Mouse (Mus musculus) heart, adult 11 months (tissue): ENCODE results near the gene Tle2.

Source experiments
- DNase-seq: peaks from one replicate; pipeline ENCODE4 v3.0.0; 2022

Gene Tle2

DNA sequence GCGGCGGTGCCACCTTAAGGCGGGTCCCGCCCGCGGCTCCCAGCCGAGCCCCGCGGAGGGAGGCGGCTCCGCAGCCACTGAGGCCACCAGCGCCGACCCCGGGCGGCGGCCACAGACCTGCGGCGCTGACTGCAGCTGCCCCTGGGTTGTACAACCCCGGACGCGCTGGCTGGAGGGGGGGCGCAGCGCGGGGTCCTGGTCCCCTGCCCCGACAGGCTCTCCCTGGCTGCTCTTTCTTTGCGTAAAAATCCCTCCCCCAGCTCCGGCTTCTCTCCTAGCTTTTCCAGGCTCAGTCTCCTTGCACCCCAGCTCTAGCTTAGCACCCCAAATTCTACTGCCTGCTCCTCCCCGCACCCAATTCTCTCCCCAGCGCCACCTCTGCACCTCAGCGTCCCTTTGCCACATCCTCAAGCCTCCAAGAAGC is 859 bp downstream of the Tle2 start:
- peak; percentile 97 for DNase-seq

DNA sequence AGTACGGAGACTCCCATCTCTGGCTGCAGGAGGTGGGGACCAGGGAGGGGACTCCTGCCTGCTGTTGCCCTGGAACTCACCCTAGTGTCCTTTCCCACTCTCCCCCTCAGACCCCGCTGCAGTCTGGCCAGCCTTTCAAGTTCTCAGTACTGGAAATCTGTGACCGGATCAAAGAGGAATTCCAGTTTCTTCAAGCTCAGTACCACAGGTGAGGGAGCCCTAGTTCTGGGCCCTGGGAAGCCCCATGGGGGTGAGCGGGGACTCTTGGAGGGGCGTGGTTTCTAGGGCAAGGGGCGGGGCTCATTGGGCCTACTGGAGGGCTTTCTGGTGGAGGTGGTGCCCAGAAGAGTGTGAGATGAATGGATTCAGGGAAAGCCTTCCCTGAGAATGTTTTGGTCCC is 1.3 kb downstream of the Tle2 start:
- peak; percentile 94 for DNase-seq

- no peak for DNase-seq
These were observed 5.6 kb downstream of the Tle2 start for GRCm38 (mm10) chr10:81579967-81580366.

DNA sequence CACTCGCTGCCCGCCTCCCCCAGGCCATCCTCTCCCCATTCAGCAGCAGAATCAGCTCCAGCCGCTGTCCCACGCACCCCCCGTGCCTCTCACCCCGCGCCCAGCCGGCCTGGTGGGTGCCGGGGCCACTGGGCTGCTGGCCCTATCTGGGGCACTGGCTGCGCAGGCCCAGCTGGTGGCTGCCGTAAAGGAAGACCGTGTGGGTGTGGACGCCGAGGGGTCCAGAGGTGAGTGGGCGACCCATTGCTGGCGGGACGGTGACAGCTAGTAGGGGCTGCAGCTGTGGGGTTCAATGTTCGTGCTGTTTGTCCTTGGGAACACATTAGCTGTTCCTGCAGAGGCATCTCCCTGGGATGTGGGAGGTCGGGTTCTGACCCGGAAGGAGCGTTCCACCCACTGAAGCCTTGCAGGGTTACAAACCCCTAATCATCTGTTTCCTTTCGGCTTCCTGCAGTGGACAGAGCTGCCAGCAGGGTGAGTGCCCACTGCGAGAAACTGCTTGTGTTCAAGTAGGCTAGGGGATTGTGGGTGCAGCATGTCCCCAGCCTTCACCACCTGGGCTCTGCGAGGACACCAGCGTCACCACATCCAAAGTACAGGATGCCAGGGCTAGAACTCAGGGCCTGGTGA is 6.2 kb downstream of the Tle2 start:
- DNase-seq: no peak

GRCm38 (mm10) chr10:81583347-81583746 is 9.0 kb downstream of the Tle2 start:
- no peak for DNase-seq

GRCm38 (mm10) chr10:81588739-81589138 is 14.4 kb downstream of the Tle2 start:
- DNase-seq: peak; percentile 93

DNA sequence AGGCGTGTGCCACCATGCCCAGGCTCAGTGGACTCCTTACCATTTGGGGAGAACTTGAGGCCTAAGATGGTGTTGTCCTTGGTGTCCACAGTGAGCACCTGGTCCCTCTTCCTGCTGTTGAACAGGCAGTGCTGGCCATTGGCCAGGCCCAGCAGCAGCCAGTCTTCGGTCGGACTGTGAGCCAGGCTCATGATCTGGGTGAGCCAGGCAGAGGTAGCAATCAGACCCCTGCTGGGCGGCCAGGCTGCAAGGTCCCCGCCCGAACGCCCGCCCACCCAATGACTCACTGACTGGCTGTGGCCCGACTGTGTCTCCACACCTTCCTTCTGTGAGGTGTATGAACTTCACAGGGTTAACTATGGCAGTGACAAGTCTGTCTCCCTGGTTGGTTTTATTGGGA is 17.5 kb downstream of the Tle2 start:
- peak; percentile 74 for DNase-seq

GRCm38 (mm10) chr10:81592631-81593030 is 18.3 kb downstream of the Tle2 start:
- DNase-seq: peak; percentile 90

DNA sequence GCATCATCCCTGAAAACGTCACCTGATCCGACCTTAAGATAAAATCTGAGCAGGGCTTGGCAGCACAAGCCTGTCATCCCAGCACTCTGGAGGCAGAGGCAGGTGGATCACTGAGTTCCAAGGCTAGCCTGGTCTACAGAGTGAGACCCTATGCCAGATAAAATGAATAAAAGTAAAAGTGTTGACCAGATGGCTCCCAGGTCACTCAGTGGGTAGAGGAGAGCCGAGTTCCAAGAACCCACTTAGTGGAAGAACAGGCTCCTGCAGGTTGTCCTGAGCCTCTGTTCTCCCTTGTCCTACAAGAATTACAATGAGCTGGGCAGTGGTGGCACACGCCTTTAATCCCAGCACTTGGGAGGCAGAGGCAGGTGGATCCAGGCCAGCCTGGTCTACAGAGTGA is 18.9 kb downstream of the Tle2 start:
- DNase-seq: peak; percentile 81

- DNase-seq: peak; percentile 90
These were observed 19.6 kb downstream of the Tle2 start for GRCm38 (mm10) chr10:81593935-81594334.

GRCm38 (mm10) chr10:81595599-81595998 is 21.2 kb downstream of the Tle2 start:
- peak; percentile 93 for DNase-seq

DNA sequence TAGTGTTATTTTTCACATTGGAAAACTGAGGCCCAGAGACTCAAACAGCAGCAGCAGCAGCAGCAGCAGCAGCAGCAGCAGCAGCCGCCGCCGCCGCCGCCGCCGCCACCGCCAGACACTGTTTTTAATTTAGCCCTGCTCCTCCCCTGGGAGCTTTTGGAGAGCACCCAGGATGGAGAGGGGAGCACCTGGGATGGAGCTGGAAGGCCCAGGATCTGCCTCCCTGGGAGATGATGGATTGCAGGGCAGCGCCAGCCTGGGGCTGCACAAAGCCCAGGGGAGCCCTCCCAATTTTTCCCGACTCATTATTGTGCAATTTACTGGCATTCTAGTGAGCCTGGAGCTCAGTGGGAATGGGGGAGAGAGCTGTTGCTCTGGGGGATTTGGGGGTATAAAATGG is 22.2 kb downstream of the Tle2 start:
- DNase-seq: peak; percentile 97

- peak; percentile 97 for DNase-seq
These were observed 23.0 kb downstream of the Tle2 start for GRCm38 (mm10) chr10:81597137-81597950.

GRCm38 (mm10) chr10:81598342-81598741 is 24.0 kb downstream of the Tle2 start:
- DNase-seq: peak; percentile 81

- peak; percentile 89 for DNase-seq
These were observed 24.5 kb downstream of the Tle2 start for GRCm38 (mm10) chr10:81598871-81599270.

DNA sequence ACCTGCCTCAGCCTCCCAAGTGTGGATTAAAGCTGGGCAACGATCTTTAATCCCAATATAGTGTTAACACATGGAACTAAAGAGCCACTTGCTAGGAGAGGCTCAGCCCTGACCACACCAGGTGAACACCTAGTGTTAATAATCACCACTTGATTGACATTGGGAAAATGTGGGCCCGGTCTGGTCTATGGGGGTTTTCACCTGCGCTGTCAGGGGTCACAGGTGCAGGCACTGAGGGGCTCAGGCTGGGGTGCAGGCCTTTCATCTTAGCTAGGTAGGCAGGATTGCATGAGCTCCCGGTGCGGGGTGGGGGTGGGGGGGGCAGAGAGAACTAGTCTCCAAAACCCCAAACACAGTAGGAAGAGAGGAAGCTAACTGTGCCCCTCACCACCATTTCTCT is 25.3 kb downstream of the Tle2 start:
- peak; percentile 92 for DNase-seq

DNA sequence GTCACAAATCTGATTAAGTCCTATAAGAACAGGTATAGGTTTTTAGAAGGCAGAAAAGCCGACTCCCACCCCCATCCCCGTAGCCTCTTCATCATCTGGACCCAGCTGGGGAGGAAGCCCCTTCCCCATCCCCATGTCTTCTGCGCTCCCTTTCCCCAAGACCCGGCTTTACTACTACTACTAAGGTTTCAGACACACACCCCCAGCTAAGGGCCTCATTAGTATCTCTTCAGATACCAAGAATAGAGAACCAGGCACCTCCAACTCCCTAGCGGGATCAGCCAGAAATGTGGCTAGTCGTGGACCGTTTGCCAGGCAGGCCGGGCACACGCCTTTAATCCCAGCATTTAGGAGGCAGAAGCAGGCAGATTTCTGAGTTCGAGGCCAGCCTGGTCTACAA is 25.7 kb downstream of the Tle2 start:
- DNase-seq: peak; percentile 90

DNA sequence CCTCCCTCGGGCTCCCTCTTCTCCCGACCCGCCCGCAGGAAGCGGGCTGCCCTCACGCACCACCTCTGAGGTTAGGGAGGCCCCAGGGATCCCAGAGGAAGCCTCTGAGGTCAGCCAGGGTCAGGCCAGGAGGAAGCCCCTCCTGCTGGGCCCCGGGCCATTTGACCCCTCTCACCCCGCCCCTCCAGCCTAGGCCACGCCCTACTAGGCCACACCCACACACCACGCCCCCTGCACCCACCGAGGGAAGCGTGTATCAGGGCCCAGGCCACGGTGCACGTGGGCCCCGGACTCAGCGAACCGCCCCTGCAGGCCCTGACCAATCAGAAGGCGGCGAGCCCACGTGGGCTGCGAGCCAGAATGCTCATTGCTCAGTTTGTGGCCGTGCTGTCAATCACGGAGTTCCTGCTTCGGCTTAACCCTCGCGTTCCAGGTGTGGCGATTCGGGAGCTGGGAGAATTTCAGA is 26.4 kb downstream of the Tle2 start, which contains the start of gene Tle6:
TSS of gene Tle6 (minus strand) at position 336 of the 466 bp plus-strand sequence.
- peak; percentile 100 for DNase-seq

DNA sequence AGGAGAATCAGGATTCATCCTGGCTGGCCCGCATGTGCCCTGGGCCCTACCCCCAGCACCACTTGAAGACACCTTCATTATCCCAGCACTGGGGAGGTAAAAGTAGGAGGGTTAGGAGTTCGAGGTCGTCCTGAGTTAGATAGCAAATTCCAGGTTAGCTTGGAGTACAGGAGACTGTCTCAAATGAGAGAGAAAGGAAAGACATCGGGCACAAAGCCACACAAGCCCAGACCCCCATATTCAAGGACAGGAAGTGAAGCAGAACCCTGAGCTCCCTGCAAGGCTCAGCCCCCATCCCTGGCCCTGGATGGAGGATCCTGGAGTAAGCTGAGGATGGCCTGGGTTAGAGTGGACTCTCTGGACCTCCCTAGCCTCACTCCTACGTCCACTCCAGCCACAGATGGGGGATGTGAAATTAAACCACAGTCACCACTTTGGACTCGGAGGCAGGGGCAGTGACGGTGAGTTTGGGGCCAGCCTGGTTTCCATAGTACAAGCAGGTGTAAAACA is 27.1 kb downstream of the Tle2 start:
- peak; percentile 93 for DNase-seq

- DNase-seq: peak; percentile 94
These were observed 28.4 kb downstream of the Tle2 start for GRCm38 (mm10) chr10:81602741-81603151.

- peak; percentile 94 for DNase-seq
These were observed 29.9 kb downstream of the Tle2 start for GRCm38 (mm10) chr10:81604019-81604967.

DNA sequence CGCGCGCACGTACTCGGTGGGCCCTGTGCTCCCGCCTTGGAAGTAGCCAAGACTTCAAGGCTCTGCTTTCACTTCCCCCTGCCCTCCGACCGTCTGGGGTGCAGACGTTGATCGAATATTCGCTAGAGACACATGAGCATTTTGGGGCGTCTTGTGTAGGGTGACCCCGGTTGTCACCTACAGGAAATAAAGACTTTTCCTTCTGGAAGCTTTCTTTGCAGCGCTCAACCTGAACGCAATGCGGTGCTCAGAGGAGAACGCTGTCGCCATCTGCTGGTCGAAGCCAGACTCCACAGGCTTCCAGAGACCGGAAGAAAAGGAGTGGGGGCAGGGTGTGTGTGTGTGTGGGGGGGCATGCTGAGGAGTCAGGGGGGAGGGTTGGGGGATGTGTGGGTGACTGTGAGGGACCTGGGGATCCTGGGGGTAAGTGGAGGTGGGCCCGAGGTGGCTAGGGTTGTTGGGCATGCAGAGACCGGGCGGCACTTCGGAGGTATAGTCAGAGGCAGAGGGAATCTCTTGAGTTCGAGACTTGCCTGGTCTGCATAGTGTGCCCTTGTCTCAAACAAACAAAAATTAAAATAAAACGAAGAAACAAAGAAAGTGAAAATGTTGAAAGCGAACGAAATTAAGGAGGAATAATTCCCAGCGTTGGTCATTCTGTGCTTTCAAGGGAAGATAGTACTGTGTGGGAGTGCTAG is 30.8 kb downstream of the Tle2 start:
- peak; percentile 98 for DNase-seq
